Mouse (Mus musculus) lung, adult 18-20 months (tissue): ENCODE results near the gene Ube2z.
A peak's percentile ranks its signal among the peaks of the same experiment; 100 is the strongest.
"Not testable (repeated sequence)": the region's sequence is repeated elsewhere in the genome, so short reads cannot be mapped to it uniquely, and the experiment has no call there.

Experiments
- DNase-seq, 2 experiments: peaks; one replicate each; pipeline ENCODE4 v3.0.0; 2022; ENCODE audit warnings: mixed read lengths in 2 of 2

Ube2z gene

GRCm38 (mm10) chr11:96065215-96065911, at the start of gene Ube2z:
Gene Ube2z, minus strand, starts transcription at chr11:96065388.
- DNase-seq, result peak; percentile 96 to 97

GRCm38 (mm10) chr11:96114077-96114476, 48.9 kb upstream of the Ube2z start:
- DNase-seq, result no peak

GRCm38 (mm10) chr11:96111751-96112150, 46.6 kb upstream of the Ube2z start, which contains the start of gene Calcoco2:
Gene Calcoco2, minus strand, starts transcription at chr11:96111964.
- no peak for DNase-seq

GRCm38 (mm10) chr11:96110950-96111349, 45.8 kb upstream of the Ube2z start:
- DNase-seq, result not testable (repeated sequence)

GRCm38 (mm10) chr11:96108376-96108775, 43.2 kb upstream of the Ube2z start:
- no peak for DNase-seq

GRCm38 (mm10) chr11:96093361-96093760, 28.2 kb upstream of the Ube2z start:
- peak; percentile 29 to 44 for DNase-seq

GRCm38 (mm10) chr11:96092674-96093291, 27.6 kb upstream of the Ube2z start:
- DNase-seq, result no peak

GRCm38 (mm10) chr11:96091073-96091472, 25.9 kb upstream of the Ube2z start:
- DNase-seq, result no peak

GRCm38 (mm10) chr11:96087981-96088380, 22.8 kb upstream of the Ube2z start:
- no peak for DNase-seq

GRCm38 (mm10) chr11:96082682-96083081, 17.5 kb upstream of the Ube2z start:
- no peak for DNase-seq

- no peak for DNase-seq
Measured at GRCm38 (mm10) chr11:96080736-96081135, 15.5 kb upstream of the Ube2z start.

GRCm38 (mm10) chr11:96076221-96077105, 11.3 kb upstream of the Ube2z start:
- DNase-seq, result no peak

GRCm38 (mm10) chr11:96075509-96076220, 10.5 kb upstream of the Ube2z start, which contains the start of gene Atp5g1:
Gene Atp5g1, minus strand, starts transcription at chr11:96075670.
- DNase-seq, result peak; percentile 100

- DNase-seq, result no peak
Measured at GRCm38 (mm10) chr11:96075177-96075508, 10.0 kb upstream of the Ube2z start.

- no peak for DNase-seq
Measured at GRCm38 (mm10) chr11:96074351-96075176, 9.4 kb upstream of the Ube2z start.

- DNase-seq, result no peak
Measured at GRCm38 (mm10) chr11:96073295-96073993, 8.3 kb upstream of the Ube2z start.

- DNase-seq, result no peak
Measured at GRCm38 (mm10) chr11:96071013-96071412, 5.8 kb upstream of the Ube2z start.

GRCm38 (mm10) chr11:96070353-96070752, 5.2 kb upstream of the Ube2z start:
- no peak for DNase-seq

- DNase-seq, result no peak
Measured at GRCm38 (mm10) chr11:96068231-96068630, 3.0 kb upstream of the Ube2z start.

- DNase-seq, result peak; percentile 42 to 59
Measured at GRCm38 (mm10) chr11:96064521-96065214, 520 bp downstream of the Ube2z start.

GRCm38 (mm10) chr11:96058309-96058708, 6.9 kb downstream of the Ube2z start:
- no peak for DNase-seq
